Mouse (Mus musculus) monocyte, adult 2 months (primary cell): ENCODE data around the gene Nwd2.

Experiments
- DNase-seq, 2 experiments: peaks; one replicate each; pipeline ENCODE4 v3.0.0; 2022; ENCODE audit warnings: low spot score in 2 of 2, low read depth in 1 of 2

Nwd2 gene

DNA sequence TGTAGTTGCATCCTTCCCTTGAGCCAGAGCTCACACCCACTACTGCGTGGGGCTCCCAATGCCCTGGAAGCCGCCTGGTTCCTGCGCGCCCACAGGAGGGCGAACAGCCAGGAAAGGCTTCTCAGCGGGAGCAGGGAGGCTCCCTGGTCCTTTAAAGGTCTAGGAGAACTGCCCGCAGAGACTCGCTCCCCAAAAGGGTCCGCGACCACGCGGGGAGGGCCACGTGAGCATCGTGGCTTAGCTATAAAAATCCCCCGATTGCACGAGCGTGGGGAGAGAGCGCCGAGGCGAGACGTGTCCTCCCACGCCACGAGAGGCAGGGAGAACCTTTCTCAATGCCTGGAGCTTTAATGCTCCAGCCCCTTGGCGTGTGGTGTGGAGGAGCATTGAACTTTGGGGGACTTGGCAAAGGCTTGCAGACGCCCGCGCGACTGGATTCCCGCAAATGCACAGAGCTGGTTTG, at the start of gene Nwd2:
Gene Nwd2 (plus strand): TSS at position 33 of the 463 bp plus-strand sequence.
- DNase-seq, result no peak

DNA sequence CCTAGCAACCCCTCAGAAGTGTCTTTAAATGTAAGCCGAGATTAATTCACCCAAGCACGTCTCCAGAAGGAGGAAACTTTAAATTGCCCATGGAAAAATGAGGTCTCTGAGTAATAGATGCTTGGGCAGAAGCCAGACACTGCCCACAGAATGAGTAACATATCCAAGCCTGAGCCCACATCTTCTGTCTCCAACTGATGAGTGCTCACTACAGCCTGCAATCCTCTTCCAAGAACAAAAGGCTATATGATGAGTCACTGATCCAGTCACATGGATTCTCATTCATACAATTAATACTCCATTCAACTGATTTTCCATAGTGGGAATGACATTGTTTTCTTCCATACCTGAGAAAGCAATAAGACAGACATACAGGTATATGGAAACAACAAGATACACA, 41.5 kb upstream of the Nwd2 start:
- DNase-seq, result no peak

DNA sequence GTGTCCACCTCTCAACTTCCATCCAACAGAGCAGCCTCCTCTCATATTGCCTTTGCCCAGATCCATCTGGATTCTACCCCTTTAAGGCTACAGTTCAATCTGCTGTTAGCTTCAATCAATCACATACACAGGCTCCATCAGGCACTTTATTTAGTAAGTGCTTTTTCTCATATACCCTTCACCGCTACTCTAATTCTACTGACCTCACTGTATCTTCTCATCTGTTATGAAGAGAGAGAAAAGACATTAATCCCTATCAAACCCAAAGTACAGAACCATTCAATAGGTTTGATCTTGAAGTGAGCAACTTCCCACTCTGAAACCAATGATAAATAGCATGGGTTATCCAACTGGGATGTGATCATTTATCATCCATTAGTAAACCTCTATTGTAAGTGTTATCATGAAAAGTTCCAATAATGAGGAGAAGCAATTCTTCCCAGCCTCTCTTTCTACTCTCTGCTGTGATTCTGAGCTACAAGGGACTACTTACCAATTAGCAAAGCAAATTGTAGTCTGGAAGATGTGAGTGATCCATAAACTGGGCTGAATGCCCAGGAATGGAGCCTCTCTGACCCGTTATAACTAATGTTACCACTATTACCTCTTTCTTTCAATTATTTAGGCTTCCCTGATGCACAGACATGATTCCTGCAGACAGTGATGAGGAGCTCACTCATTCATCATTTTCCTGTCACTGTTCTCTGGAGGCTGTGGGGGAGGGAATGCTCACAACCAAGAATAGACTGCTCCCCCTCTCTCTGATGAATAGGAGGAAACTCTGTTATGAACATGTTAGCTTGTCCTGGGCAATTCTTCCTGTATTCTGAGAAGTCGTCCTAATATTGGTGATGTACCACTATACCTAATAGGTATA, 31.9 kb upstream of the Nwd2 start:
- DNase-seq, result no peak

DNA sequence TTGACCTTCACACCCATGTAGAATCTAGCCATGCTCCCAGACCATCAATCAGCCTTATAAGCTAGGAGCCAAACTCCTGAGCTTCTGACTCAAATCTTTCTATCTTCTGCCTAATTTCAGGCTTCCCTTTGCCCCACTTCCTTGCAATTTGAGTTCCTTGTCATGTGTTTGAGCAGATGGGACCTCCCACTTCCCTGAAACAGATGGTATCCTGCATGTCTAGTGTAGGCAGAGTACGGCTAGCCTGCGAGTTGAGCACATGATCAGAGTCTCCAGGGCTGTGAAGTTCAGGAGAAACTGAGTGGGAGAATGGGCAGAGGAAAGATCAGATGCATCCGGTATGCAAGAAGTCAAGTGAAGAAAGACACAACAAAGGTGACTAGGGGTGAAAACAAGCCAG, 24.8 kb upstream of the Nwd2 start:
- DNase-seq, result no peak

DNA sequence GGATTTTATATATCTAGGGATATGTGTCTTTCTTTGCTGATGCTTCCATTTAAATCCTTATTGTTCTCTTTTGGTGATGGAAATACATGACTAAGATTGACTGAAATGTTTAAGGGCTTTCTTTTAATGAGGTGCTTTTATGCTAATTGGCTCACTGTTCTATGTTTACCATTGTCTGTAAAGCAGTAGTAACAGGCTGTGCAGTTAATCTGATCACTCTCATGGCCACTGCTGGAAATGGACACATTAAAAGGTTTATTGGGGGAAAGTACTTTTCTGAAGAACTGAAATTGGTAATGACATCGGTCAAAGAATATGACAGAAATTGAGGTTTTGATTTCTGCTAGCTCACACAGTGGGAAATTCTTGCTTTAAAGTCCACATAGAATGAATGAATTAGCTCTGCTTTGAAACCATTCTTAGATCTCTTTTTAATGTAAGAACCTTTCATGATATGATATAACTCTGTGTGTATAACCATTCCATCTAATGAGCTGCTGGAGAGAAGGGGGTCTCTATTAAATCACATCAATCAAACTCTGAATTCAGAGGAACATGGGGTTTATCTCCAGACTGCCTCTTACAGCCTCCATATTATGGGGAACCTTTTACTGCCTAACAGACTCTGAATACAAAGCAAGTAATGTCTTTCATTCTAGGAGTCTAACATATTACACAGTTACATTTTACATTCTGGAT, 20.9 kb upstream of the Nwd2 start:
- DNase-seq, result no peak

DNA sequence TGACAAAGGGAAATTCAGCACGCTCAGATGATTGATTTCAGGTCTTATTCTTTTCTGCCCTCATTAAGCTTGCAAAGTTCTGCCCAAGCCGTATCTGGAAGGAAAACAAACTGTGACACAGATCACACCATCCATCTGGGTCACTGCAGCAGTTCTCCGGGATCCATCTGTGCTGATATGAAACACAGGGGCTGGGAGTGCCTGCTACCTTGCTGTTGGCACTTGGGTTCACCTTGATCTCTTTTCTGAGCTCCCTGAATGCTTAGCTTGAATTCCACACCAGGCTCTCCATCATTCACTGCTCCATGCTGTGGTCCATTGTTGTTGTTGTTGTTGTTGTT, 20.4 kb upstream of the Nwd2 start:
- no peak for DNase-seq

DNA sequence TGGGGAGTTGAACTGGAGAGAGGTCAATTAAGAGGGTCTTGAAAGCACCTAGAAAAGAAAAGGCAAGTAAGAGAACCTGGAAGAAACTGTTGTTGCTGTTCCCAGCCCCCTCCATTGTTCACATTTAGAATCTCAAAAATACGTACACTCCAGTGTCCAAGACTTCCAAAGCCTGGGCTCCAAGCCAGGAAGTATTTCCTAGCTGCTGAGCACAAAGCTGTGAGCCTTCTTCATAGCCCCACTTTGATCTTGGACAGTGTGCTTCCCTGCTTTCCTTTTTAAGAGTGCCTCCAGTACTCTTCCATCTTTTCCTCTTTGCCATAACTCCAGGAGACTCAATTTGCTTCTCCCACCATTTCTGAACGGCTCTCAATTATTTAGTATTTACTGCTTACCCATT, 14.3 kb upstream of the Nwd2 start:
- no peak for DNase-seq

DNA sequence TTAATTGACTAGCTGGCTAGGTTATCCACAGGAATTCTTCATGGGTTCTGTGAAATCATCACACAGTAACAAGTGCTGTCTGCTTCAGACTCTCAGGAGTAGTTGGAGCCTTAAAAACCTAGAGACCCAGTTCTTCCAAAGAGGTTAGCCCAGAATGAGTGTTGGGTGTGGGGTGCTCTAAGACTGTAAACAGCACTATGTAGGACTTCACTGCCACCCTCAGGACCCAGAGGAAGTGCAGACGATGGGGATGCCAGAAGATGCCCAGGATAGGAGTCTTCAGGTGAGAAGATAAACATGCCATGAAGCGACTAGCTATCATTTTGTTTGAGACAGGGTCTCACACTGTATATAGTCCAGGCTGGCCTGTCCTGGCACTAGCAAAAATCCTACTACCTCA, 715 bp upstream of the Nwd2 start:
- no peak for DNase-seq

DNA sequence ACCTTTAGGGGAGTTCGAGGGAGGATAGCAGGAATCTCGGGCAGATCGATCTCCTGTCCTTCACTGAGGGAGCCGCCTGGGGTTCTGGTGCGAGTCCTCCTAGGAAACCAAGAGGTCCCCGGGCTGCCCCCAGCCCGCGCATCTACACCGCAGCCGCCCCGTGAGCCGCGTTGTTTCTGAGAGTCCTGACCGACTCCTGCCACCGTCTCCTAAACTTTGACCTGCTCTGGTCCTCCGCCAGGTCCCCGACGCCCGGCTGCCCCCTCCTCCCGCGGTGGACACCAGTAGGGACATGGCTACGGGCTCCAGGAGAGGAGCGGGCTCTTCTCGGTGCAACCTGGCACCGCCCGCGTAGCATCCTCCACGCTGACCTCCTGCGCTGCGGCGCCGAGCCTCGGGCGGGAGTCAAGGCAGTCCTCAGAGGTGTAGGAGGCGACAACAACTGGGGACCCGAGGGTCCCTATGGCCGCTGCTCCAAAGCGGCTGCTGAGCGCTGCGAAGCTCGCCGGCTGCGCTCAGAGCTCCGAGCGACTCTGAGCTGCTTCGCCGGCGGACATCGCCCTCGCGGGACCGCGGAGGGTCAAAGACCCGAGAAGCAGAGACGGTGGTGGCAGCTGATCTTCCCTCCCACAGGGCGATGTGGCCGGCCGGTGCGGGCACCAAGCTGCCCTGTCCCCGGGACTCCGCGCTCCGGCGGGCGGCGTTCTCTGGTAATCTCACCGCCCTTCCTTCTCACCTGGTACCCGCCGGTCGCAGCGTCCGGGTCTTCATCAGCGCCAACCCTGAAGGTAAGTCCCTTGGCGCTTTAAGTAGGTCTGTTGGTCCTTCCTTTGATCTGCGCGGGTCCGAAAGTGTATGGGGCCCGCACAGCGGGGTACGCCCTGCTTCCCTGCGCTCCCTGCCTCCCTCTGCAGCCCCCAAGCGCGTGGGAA, 897 bp downstream of the Nwd2 start:
- DNase-seq, result no peak

DNA sequence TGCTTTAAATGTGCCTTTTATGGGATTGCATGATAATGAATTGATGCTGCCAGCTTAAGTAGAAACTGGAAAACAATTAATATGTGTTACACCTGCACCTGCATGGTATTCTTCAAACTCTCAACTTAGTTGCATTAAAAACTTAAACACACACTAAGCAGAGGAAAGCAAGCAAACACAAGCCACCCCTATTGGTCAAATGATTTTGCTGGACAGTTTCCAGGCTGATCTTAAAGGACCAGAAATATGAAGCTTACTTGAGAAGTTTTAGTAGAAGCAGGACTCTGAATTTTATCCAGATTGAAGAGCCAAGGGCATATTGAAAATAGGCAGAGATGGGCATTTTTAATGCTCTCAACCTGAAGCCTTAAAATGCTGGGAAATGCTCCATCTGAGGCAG, 2.9 kb downstream of the Nwd2 start:
- DNase-seq, result no peak

DNA sequence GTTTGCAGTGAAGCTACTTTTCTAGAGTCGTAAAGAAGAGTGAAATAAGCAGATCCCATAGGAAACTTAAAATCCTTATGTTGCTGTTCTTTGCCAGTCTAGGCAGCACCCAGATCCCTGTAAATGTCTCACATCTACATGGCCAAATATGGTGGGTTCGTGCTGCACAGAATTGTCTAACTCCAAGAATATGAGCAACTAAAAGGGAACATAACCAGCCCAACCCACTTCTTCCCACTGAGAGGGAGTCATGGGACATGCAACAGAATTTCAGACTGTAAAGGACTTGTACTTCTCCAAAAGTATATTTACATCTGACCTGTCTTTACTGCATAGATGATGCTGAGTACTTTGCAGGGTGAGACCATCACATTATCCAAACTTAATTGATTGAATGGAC, 3.8 kb downstream of the Nwd2 start:
- DNase-seq, result no peak

DNA sequence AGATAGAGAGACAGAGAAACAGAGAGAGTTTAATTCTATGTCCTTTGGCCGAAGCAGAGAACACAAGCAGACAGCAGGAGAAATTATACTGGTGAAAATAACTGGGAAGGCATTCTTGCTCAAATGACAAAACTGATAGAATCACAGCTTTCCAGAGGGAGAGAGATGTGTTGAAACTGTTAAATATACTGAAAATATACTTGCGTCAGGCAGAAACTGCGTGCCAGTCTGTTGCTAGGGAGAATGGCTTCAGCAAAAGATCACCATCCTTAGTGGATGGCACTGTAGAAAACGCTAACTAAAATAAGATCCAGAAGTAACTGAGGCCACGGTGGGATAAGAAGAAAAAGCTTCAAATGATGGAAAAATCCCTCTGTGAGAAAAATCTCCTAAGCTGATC, 18.0 kb downstream of the Nwd2 start:
- no peak for DNase-seq

DNA sequence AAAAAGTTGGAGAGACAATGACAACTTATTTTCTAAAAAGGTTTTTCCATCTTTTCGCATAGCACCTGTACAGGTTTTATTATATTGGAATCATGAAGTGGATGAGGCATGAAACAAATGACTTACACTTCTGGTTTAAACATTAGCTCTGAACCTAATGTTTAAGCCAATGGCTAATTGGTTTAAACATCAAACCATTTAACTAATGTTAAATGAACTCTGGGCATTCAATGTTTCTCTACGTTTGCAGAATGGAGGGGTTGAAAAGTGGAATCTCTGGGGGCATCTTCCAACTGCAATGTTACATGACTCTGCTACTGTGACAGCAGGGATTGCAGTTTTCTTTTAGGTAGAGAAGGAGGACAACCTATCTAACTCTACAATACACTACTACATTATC, 27.0 kb downstream of the Nwd2 start:
- no peak for DNase-seq

DNA sequence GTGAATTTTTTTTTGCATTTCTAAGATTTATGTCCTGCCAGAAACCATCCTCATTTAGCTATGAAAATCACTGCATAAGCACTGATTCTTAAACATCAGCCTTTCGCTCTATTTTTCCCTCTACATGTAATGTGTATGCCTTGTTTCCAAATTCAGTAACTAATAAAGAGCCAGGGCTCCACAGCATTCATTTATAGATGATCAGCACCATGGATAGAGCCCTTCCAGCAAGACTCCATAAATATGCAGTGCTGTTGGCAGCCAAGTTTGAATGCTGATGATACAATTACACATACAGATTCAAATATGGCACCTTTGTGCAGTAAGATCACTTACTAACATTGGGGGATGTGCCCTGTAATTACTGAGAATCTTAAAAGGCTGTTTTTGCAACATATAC, 40.2 kb downstream of the Nwd2 start:
- DNase-seq, result no peak

DNA sequence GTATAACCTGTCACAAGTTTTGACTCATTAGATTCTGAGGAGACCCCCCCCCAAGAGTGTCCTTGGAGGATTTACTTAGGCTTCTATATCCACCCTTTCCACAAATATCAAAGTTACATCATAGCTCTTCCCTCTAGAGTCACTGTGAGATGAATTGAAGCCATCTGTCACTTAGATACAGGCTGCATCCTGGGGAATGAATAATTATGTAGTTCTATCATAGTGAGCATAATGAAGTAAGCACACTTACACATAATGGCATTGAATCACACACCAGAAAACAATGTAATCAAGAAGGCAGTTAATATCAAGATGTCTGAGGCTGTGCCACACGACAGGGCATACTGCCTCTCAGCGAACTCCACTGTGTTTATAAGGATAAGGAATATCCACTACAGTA, 47.9 kb downstream of the Nwd2 start:
- DNase-seq, result no peak

DNA sequence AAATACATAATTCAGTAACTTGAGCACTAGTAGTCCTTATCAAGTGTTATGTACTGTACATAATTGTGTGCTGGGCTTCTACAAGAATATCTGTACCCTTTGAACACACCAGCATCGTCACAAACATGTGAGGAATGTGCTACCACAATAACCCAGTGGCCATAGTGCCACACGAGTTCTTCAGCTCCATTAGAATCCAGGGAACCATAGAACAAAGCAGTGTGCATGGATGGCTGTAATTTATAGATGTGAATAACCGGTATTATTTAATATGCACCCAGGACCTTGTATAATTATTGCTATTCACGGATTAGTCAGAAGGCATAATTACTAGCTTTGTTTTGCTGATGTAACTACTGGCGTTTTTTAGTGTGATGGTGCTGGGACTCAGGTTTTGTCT, 48.3 kb downstream of the Nwd2 start:
- DNase-seq, result no peak

DNA sequence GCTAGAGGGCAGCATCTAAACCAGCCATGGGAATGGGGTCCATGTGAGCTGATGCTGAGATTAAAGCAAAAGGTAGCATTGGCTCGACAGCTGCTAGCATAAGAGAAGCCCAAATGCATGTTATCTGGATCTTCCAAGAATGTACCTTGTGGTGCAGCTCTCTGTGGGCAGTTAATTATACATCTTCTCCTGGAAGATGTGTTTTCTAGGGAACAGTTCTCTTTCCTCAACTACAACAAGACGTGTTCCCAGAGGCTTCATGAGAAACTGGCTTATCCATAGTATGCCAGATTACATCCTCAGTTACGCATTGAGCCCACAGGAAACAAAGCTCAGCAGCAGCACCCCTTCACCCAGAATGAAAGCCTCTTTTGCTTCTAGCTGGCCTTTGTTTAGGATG, 80.1 kb downstream of the Nwd2 start:
- no peak for DNase-seq

DNA sequence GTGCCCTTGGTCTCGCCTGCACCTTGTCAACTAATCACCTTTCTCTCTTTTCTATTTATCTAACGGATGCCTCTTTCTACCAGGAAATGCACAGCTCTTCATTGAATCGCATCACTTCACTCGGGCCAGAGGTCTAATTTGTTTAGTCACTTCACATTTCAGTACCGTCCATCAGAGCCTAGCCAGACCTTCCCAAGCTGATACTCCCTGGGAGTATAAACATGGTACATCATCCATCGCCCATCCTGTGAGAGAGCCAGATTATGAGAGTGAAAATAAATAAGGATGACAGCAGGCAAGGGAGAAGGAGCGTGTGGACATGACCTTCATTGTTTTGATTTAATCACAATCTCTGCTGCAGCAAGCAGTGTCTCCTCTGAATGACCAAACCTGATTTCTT, 86.6 kb downstream of the Nwd2 start:
- no peak for DNase-seq

DNA sequence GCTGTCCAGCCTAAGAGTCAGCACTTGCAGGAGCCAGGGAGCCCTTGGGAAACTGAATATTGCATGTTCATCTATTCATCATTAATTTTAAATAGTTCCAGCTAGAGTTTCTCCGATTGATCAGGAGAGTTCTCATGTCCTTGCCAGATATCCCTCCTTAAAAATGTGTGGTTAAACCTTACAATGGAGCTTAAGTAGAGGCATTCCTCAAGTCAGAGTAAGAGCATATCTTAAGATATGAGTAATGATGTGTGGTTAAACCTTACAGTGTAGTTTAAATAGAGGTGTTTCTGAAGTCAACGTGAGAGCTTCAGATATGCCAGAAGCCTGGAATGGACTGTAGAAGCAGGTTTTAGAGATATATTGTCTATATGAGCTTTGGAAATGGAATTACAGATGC, 94.5 kb downstream of the Nwd2 start:
- no peak for DNase-seq

DNA sequence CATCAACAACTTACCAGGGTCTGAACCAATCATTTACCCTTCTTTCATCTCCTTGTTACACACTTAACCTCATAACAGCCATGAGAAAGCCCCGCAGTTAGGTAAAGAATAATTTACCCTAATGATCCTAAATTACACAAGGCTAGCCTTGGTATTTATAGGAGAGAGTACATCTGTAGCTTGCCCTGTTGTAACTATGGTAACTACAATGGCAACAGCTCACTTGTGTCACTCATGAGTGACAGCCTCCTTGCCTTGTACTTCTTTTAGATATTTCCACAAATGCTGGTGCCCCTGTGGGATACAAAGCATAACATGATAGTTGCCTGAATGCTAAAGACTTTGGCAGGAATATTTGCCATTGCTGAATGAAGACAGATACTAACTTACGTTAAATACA, 99.4 kb downstream of the Nwd2 start:
- no peak for DNase-seq

DNA sequence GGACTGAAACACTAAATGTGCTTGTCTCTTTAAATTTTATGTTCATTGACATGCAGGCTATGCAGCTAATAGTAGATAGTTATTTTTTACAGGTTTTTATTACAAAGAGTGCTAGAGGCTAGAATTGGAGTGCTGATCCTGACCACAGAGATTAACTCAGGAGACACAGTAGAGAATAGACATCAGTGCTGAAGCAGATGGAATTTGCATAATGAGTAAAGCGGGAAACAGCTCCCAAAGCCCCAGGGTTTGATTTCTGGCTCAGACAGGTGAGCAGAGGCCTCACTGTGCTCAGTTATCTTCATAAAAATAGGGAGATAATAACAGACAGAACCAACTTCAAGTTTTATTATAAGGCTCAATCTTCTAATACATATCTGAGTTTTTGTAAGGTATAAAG, 99.9 kb downstream of the Nwd2 start:
- no peak for DNase-seq
